Mouse (Mus musculus): ENCODE results near the gene AI987944.

Gene AI987944

GRCm38 (mm10) chr7:41393048-41393971 lies at the start of gene AI987944:
AI987944 (minus strand) TSS chr7:41393379.
- DNase-seq (ENCODE audit: low spot score), result peak; percentile 90

DNA sequence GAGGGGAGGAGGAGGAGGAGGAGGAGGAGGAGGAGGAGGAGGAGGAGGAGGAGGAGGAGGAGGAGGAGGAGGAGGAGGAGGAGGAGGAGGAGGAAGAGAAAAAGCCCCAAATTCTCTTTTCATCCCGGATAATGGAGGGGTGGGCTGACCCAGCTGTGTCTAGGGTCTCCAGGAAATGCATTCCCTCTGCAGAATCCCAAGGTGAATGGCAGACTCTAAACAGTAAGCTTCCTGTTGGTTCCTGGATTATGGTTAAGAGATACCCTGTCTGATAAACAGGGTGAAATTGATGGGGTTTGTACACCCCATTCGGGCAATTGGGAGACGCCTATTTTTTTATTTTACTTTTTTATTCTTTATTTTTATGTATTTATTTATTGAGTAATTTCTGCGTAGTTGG lies 951 bp upstream of the AI987944 start:
- DNase-seq (ENCODE audit: low spot score), result no peak
